Mouse (Mus musculus): ENCODE results near the gene Spock1. TPM values are rescaled to one million over a fixed set of nuclear protein-coding genes. Genes with fewer than 3 reads are reported as not detected.

The Spock1 gene
- polyA plus RNA-seq, 1 experiment from 2014 or later: not detected

- H3K4me3 ChIP-seq (ENCODE audit: inconsistent target): no peak overlapping the region
- H3K79me2 ChIP-seq (ENCODE audit: inconsistent target): no peaks in the 10 kb centered on the region
- H3K27ac ChIP-seq: no peak overlapping the region
- 95% methylated on average over 2 of the region's 2 CpGs for WGBS (ENCODE audit: missing documents)
- no peaks in the 10 kb centered on the region for H3K36me3 ChIP-seq (ENCODE audit: inconsistent target)
Observed at GRCm38 (mm10) chr13:57702966-57703365, 205.2 kb downstream of the Spock1 start.

DNA sequence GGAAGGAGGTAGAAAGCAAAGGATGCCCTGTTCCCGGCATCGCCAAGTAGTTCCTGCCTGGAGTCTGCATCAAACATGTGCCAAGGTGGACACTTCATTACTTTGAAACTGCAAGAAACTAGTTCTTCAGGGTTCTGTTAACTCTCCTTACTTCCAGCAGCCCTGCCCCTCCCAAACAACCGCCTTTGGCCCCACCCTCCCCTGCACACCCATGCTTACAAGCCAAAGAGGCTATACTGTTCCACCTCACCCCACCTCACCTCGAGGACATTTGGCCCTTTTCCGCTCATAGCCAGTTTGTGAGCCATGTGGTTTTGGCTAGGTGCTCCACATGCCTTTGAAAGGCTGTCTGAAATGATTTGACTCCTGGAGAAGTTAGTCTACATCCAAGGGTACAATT, 211.4 kb downstream of the Spock1 start:
- Histone ChIP-seq H3K4me3 (ENCODE audit: inconsistent target) (no peak overlapping the region), H3K36me3 (ENCODE audit: inconsistent target) (no peaks in the 10 kb centered on the region), H3K79me2 (ENCODE audit: inconsistent target) (no peaks in the 10 kb centered on the region), H3K27ac (no peak overlapping the region)
- 67% methylated on average over 5 of the region's 5 CpGs for WGBS (ENCODE audit: missing documents)

GRCm38 (mm10) chr13:57688926-57689325, 219.2 kb downstream of the Spock1 start:
- Histone ChIP-seq H3K36me3 (ENCODE audit: inconsistent target) (no peaks in the 10 kb centered on the region), H3K4me3 (ENCODE audit: inconsistent target) (no peak overlapping the region), H3K79me2 (ENCODE audit: inconsistent target) (no peaks in the 10 kb centered on the region), H3K27ac (no peak overlapping the region)
- WGBS (ENCODE audit: missing documents): 82% methylated on average over 4 of the region's 5 CpGs

- 83% methylated on average over 4 of the region's 5 CpGs for WGBS (ENCODE audit: missing documents)
- no peak overlapping the region for H3K27ac ChIP-seq
- H3K79me2 ChIP-seq (ENCODE audit: inconsistent target): no peaks in the 10 kb centered on the region
- no peaks in the 10 kb centered on the region for H3K36me3 ChIP-seq (ENCODE audit: inconsistent target)
- no peak overlapping the region for H3K4me3 ChIP-seq (ENCODE audit: inconsistent target)
Observed at GRCm38 (mm10) chr13:57686437-57686836, 221.7 kb downstream of the Spock1 start.

DNA sequence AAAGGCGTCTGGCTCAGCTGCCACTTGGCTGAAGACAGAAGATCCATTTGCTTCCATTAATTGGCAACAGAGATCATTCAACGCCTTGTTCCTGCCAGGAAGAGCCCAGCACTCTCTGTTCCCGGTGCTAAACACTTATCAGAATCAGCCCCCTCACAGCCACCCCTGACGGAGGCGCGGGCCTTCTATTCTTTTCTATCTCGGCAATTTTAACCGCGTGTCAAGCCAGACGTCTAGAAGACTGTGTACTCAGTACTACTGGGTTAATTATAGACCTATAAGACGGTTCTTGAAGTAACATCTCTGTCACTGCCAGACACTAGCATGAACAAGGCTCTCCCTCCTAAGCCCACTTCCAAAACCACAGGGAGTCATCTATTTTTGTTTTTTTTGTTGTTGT, 222.9 kb downstream of the Spock1 start:
- no peaks in the 10 kb centered on the region for H3K36me3 ChIP-seq (ENCODE audit: inconsistent target)
- no peak overlapping the region for H3K4me3 ChIP-seq (ENCODE audit: inconsistent target)
- no peak overlapping the region for H3K27ac ChIP-seq
- 77% methylated on average over 11 of the region's 11 CpGs for WGBS (ENCODE audit: missing documents)
- no peaks in the 10 kb centered on the region for H3K79me2 ChIP-seq (ENCODE audit: inconsistent target)

GRCm38 (mm10) chr13:57679591-57679990, 228.5 kb downstream of the Spock1 start:
- H3K36me3 ChIP-seq (ENCODE audit: inconsistent target): no peaks in the 10 kb centered on the region
- H3K4me3 ChIP-seq (ENCODE audit: inconsistent target): no peak overlapping the region
- H3K79me2 ChIP-seq (ENCODE audit: inconsistent target): no peaks in the 10 kb centered on the region
- 87% methylated on average over 2 of the region's 2 CpGs for WGBS (ENCODE audit: missing documents)
- no peak overlapping the region for H3K27ac ChIP-seq

DNA sequence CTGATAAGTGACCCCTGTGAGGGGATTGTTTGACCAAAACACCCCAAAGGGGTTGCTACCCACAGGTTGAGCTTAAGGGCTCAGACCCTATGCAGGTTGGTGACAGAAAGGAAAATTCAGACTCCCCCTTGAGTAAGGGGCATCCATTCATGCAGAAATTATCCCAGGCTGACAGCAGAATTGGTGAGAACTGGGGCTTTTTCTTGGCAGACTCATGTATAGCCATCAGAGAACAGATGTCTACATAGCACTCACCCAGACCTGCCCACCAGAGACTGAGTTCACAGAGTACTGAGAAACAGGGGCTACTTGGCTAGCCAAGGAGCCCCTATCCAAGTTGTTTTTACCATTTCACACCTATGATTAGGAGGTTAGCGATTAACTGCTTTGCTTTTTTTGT, 231.3 kb downstream of the Spock1 start:
- Histone ChIP-seq H3K79me2 (ENCODE audit: inconsistent target) (no peaks in the 10 kb centered on the region), H3K27ac (no peak overlapping the region), H3K4me3 (ENCODE audit: inconsistent target) (no peak overlapping the region), H3K36me3 (ENCODE audit: inconsistent target) (no peaks in the 10 kb centered on the region)
- 69% methylated on average over 1 of the region's 1 CpGs for WGBS (ENCODE audit: missing documents)

GRCm38 (mm10) chr13:57673399-57673798, 234.7 kb downstream of the Spock1 start:
- Histone ChIP-seq H3K27ac (no peak overlapping the region), H3K36me3 (ENCODE audit: inconsistent target) (no peaks in the 10 kb centered on the region), H3K4me3 (ENCODE audit: inconsistent target) (no peak overlapping the region), H3K79me2 (ENCODE audit: inconsistent target) (no peaks in the 10 kb centered on the region)
- WGBS (ENCODE audit: missing documents): 92% methylated on average over 1 of the region's 1 CpGs

DNA sequence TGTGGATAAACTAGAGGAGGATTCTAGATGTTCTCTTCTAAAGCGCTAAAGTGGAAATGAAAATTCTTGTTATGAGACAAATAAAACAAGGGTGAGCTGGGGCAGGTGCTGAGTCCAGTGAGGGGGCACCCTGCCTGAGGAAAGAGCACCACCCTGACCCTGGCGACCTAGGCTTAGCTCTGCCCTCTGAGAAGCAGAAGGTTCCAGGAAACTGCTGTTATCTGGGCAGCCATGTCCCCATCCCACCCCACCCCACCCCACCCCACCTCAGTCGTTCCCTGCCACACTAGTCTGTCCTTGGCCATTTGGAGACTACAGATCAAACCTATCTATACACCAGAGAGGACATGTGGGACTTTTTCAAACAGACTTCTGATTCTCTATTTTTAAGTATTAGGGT, 235.4 kb downstream of the Spock1 start:
- Histone ChIP-seq H3K79me2 (ENCODE audit: inconsistent target) (no peaks in the 10 kb centered on the region), H3K36me3 (ENCODE audit: inconsistent target) (no peaks in the 10 kb centered on the region), H3K4me3 (ENCODE audit: inconsistent target) (no peak overlapping the region), H3K27ac (no peak overlapping the region)
- 83% methylated on average over 3 of the region's 3 CpGs for WGBS (ENCODE audit: missing documents)

GRCm38 (mm10) chr13:57671919-57672318, 236.2 kb downstream of the Spock1 start:
- H3K4me3 ChIP-seq (ENCODE audit: inconsistent target): no peak overlapping the region

DNA sequence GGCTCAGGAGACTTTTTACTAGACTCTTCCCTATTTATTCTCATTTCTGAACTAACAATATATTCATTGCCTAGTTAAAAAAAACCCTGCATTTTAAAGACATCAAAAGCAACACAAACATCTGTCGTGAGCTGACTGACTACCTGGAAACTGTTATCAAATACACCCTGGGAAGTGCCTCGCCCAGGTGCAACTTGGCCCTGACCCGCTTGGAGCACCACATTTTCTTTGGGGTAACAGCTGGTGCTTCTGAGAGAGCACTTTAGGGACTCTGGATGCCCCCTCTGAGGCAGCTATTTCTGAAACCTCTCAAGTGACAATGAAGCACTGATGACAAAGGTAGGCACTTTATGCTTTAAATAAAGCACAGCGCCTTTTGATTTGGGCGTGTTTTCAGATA, 236.8 kb downstream of the Spock1 start:
- Histone ChIP-seq H3K36me3 (ENCODE audit: inconsistent target) (no peaks in the 10 kb centered on the region), H3K4me3 (ENCODE audit: inconsistent target) (no peak overlapping the region), H3K27ac (no peak overlapping the region), H3K79me2 (ENCODE audit: inconsistent target) (no peaks in the 10 kb centered on the region)
- WGBS (ENCODE audit: missing documents): 90% methylated on average over 5 of the region's 5 CpGs

More at GRCm38 (mm10) chr13:57671919-57672318, 236.2 kb downstream of the Spock1 start:
- 88% methylated on average over 9 of the region's 9 CpGs for WGBS (ENCODE audit: missing documents)
- H3K27ac ChIP-seq: no peak overlapping the region
- H3K36me3 ChIP-seq (ENCODE audit: inconsistent target): no peaks in the 10 kb centered on the region
- H3K79me2 ChIP-seq (ENCODE audit: inconsistent target): no peaks in the 10 kb centered on the region

- no peak overlapping the region for H3K27ac ChIP-seq
- H3K79me2 ChIP-seq (ENCODE audit: inconsistent target): no peaks in the 10 kb centered on the region
- WGBS (ENCODE audit: missing documents): 91% methylated on average over 3 of the region's 3 CpGs
- H3K4me3 ChIP-seq (ENCODE audit: inconsistent target): no peak overlapping the region
- no peaks in the 10 kb centered on the region for H3K36me3 ChIP-seq (ENCODE audit: inconsistent target)
Observed at GRCm38 (mm10) chr13:57667621-57668020, 240.5 kb downstream of the Spock1 start.

DNA sequence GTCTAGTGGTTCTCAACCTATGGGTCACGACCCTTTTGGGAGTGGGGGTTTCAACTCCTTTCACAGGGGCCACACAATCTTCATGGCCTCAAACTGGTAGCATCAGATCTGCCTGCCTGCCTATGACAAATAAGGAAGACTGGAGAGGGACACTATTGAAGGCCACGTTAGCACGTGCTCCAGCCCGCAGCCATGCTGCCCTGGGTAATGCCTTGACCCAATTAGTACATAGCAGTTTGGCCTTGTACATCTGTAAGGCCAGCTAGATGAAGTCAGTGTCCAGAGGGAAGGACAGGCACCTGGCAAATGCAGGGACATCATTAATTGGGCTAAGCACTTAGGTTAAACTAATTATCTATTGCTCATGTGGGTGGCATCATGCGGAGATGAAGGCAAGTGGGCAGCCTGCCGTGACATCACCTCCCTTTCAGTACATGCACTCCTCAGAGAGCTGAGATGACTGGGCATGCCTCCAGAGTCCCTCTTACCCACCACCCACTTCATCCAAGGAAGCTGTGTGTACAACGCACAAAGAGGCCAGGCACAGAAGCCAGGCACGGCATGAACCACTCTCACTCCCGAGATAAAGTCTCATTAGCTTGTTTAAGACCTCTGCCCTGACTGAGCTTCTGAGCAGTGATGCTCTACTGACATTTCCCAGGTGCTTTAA, 241.8 kb downstream of the Spock1 start:
- 70% methylated on average over 9 of the region's 9 CpGs for WGBS (ENCODE audit: missing documents)
- H3K36me3 ChIP-seq (ENCODE audit: inconsistent target): no peaks in the 10 kb centered on the region
- no peaks in the 10 kb centered on the region for H3K79me2 ChIP-seq (ENCODE audit: inconsistent target)
- H3K27ac ChIP-seq: no peak overlapping the region
- H3K4me3 ChIP-seq (ENCODE audit: inconsistent target): no peak overlapping the region

DNA sequence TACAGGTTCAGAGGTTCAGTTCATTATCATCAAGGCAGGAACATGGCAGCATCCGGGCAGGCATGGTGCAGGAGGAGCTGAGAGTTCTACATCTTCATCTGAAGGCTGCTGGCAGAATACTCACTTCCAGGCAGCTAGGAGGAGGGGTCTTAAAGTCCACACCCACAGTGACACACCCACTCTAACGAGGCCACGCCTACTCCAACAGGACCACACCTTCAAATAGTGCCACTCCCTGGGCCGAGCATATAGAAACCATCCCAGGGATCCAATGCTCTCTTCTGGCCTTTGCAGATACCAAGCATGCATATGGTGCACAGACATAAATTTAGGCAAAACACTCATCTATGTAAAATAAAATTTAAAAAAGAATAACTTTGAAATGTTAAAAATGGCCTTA, 245.6 kb downstream of the Spock1 start:
- no peak overlapping the region for H3K27ac ChIP-seq
- no peaks in the 10 kb centered on the region for H3K36me3 ChIP-seq (ENCODE audit: inconsistent target)
- no peak overlapping the region for H3K4me3 ChIP-seq (ENCODE audit: inconsistent target)
- WGBS (ENCODE audit: missing documents): 75% methylated on average over 4 of the region's 4 CpGs
- no peaks in the 10 kb centered on the region for H3K79me2 ChIP-seq (ENCODE audit: inconsistent target)

- no peak overlapping the region for H3K27ac ChIP-seq
- no peaks in the 10 kb centered on the region for H3K79me2 ChIP-seq (ENCODE audit: inconsistent target)
- H3K36me3 ChIP-seq (ENCODE audit: inconsistent target): no peaks in the 10 kb centered on the region
- WGBS (ENCODE audit: missing documents): 71% methylated on average over 2 of the region's 2 CpGs
- H3K4me3 ChIP-seq (ENCODE audit: inconsistent target): no peak overlapping the region
Observed at GRCm38 (mm10) chr13:57660523-57660922, 247.6 kb downstream of the Spock1 start.

DNA sequence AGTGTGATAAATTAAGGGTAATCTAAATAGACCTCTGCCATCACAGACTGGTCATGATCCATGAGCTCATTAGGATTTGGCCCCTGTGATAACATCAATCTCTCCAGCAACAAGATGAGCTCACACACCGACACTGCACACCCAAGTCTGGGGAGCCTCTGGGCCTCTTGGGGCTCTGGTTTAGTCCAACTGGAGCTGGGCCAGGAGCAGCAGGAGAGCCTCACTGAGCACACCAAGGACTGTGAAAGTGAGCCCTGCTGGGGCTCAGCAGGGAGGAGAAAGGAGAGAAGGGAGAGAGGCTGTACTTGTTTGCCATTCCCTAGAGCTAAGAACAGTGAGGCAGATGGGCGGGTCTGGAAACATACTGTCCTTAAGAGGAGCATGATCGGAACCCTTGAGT, 248.3 kb downstream of the Spock1 start:
- no peaks in the 10 kb centered on the region for H3K36me3 ChIP-seq (ENCODE audit: inconsistent target)
- no peak overlapping the region for H3K4me3 ChIP-seq (ENCODE audit: inconsistent target)
- no peak overlapping the region for H3K27ac ChIP-seq
- WGBS (ENCODE audit: missing documents): 90% methylated on average over 3 of the region's 3 CpGs
- no peaks in the 10 kb centered on the region for H3K79me2 ChIP-seq (ENCODE audit: inconsistent target)
